Mouse (Mus musculus): ENCODE data around the gene Reg3a. TPM values are rescaled to one million over a fixed set of nuclear protein-coding genes. Genes with fewer than 3 reads are reported as not detected.
"Not testable (repeated sequence)": the region's sequence is repeated elsewhere in the genome, so short reads cannot be mapped to it uniquely, and the experiment has no call there.

The Reg3a gene
- polyA plus RNA-seq (2012; rRNA removed): not detected in 2 replicates

DNA sequence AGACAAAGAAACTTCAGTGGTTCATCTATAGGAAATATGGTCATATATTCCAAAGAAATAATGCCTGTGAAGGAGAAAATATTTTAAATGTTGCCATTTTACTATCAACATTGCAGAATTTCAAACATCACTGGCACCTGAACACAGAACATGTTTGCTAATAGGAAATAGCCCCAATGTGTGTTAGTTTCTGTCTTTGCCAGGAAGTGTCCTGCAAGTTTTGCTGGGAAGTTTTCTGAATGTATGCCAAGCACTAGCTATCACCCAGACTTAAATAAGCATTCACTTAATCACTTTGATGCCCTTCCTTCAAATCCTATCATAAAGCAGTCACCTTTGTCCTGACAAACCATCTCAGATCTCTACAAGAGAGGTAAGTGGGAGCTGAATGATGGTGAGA lies at the start of gene Reg3a:
Gene Reg3a, plus strand, starts transcription at position 301 of the 400 bp plus-strand sequence.
- no peak for DNase-seq (ENCODE audit: low spot score)

DNA sequence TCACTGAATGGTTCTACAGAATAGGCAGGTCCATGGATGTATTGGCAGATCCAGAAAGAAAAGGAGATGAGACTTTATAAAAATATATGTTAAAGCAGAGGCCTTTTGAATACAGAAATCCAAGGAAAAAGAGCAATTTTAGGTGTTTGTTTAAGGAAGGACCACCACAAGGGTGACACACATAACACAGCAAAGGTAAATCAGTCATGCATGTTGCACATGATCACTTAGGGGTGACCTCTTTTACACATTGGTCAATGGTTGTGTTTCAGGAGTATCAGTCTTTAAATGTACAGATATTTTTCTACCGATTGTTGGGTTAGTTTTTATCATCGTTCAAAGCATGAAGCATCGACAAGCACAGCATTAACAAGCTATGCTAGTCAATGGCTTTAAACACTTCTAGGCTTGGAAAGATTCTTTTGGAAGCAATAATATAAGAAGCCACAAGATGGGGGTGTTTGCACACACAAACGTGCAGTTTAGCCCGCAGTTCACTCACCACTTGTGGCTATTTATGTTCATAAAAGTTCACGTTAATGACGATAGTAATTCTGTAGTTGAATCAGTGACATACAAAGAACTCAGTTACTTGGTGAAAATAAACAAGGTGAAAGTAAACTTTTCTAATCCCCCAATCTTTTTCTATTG lies 48.5 kb upstream of the Reg3a start:
- DNase-seq (ENCODE audit: low spot score): no peak

DNA sequence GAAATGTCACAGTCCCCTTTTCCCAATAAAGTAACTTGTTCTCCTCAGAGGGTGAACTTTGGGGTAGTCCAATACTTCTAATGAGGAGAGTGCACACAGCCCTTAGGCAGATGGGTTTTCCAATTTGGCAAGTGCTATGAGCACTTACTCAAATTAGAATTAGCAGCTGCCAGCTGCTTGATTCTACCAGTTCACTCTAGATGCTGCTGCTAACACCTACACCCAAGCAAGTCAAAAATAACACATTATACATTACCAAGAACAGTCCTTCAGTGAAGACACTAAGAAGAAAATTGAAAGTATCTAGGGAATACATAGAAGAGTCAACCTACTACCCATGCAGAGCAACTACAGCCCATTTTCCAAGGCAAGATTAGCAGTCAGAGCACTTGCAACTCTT lies 40.2 kb upstream of the Reg3a start:
- DNase-seq (ENCODE audit: low spot score): no peak

DNA sequence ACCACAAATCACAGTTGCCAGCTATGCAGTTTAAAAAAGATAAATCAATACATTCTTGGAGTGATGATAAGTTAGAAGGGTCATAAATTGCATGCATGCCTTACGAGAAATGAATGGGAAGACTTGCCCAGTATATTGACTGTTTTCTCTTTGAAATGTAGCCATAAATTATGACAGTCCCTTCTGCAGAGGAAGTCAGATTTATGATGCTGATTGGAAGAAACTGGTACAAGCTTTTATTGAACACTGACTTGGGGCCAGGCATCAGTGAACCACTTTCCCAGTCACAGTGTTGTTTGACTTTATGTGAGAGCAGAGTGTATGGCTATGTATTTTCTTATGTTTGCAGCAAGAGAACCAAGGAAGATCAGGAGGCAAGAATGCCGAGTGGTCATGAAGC lies 38.8 kb upstream of the Reg3a start:
- no peak for DNase-seq (ENCODE audit: low spot score)

DNA sequence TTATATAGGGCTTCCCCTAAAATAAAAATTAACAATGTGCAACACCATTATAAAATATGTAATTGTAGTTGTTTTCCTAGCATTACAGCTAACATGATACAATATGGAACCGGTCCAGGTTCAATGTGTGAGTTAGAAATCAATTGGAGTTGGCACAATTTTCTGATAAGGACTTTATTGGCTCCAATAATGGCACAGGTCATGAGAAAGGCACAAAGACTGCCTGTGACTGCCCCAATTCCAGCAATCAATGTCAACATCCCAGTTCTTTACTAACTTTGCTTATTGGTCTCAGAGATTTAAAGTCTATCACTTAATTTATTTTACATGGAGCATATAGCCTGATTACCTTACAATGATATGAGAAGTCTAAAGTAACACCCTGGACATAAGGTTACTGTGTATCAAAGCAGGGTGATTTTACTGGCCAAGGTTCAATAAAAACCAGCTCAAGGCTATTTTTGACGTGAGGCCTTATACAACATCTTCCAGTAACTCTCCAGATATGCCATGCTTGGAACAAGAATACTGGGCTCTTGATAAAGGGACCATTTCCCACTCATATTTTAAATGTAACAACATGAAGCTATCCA lies 18.4 kb upstream of the Reg3a start:
- DNase-seq (ENCODE audit: low spot score): no peak

DNA sequence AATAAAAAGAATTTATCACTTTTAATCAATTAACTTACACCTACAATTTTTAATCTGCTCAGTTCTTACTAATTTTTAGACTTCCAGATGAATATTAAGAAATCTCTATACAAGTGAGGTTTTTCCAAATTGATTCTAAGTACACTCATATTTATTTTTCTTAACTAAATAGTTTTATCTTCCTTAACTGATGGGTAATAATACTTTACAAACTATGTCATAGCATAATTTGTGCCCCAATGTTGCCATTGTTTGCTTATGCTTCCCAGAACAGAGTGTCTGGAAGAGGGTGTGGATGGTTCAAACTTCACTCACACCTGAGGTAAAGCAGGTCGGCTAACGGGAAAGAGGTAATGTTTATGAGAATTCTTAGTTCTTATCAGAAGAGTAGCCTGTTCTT lies 10.2 kb upstream of the Reg3a start, which contains the start of gene Reg3b:
Gene Reg3b, plus strand, starts transcription at position 301 of the 400 bp plus-strand sequence.
- no peak for DNase-seq (ENCODE audit: low spot score)

DNA sequence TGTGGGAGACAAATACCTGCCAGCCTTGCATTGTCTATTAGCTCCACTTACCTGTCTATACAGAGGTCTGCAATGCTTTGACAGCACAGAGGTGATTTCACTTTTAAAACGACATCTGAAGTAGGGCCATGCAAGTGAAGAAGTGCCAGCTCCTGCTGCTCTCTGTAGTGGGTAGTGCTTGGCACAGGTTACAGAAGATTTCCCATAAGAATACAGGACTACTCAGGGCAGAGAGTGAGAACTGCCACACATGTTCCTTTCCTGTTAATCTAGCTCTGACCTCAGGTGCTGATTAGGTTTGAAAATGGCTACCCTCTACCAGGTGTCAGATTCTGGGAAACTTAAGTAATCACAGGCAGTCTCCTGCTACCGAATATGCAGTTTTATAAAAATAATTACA lies 1.7 kb upstream of the Reg3a start, which contains the start of gene Reg3d:
Gene Reg3d, minus strand, starts transcription at position 101 of the 400 bp plus-strand sequence.
- DNase-seq (ENCODE audit: low spot score): no peak

DNA sequence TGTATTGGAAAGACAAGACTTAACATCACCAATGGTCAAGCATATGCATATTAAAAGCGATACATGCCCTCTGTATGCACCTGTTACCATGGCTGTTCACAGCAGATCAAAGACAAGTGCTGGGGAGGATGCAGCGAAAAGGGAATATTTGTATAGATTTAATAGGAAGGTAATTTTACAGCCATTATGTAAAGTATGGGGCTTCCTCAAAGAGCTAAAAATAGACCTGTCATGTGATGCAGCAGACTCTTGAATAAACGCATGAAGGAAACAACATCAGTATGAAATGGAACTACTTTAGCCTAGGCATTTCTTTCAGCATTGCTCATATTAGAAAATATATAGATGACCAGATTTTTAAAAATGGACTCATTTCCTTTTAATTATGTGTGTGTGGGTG lies 5.1 kb downstream of the Reg3a start:
- no peak for DNase-seq (ENCODE audit: low spot score)

DNA sequence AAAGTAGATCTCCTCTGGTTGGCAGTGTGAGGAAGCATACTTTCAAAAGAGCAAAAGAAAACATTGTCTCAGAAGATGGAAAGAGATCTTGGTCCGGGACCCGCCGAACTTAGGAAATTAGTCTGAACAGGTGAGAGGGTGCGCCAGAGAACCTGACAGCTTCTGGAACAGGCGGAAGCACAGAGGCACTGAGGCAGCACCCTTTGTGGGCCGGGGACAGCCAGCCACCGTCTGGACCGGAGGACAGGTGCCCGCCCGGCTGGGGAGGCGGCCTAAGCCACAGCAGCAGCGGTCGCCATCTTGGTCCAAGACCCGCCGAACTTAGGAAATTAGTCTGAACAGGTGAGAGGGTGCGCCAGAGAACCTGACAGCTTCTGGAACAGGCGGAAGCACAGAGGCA lies 14.8 kb downstream of the Reg3a start, which contains the start of gene Reg2:
Gene Reg2, plus strand, starts transcription at position 301 of the 400 bp plus-strand sequence.
- not testable (repeated sequence) for DNase-seq (ENCODE audit: low spot score)

DNA sequence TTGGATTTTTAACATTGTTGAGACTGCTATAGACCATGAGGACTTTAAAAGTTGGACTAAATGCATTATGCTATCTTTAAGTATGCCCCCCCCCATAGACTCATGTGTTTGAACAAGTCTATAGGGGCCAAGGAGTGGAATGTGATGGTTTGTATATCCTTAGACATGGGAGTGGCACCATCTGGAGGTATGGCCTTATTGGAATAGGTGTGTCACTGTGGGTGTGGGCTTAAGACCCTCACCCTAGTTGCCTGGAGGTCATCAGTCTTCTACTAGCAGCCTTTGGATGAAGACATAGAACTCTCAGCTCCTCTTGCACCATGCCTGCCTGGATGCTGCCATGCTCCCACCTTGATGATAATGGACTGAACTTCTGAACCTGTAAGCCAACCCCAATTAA lies 41.9 kb downstream of the Reg3a start, which contains the start of gene Reg1:
Gene Reg1, plus strand, starts transcription at position 301 of the 400 bp plus-strand sequence.
- not testable (repeated sequence) for DNase-seq (ENCODE audit: low spot score)

DNA sequence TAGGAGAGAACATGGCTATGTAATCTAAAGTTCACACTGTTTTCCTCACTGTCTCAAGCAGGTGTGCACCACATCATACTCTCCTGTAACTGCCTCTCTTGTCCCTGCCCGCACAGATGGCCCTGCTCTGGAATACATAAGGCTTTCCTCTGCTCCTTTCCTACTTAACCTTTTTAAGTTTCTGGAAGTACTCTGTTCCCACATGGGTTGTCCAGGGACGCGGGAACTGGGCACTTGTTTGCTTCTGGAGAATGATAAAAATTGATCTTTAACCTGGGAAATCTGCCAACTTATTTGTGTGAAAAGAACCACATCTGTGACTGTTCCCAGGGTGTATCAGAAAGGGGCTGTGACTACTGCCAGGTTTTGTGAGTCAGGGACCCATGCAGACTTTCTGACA lies 45.0 kb downstream of the Reg3a start:
- no peak for DNase-seq (ENCODE audit: low spot score)

Other genes with a start within 250 kb of the Reg3a start
- gene Reg3b, start 10.1 kb upstream of the Reg3a start, polyA plus RNA-seq (2012; rRNA removed): 0.37 and 0.41 TPM in 2 replicates
- not detected in 2 replicates for gene Reg3d, start 1.8 kb upstream of the Reg3a start, polyA plus RNA-seq (2012; rRNA removed)
- gene Reg2, start 14.9 kb downstream of the Reg3a start, polyA plus RNA-seq (2012; rRNA removed): not detected in 2 replicates
- gene Reg1, start 42.0 kb downstream of the Reg3a start, polyA plus RNA-seq (2012; rRNA removed): not detected in 2 replicates
- gene Reg3g, start 88.2 kb downstream of the Reg3a start, polyA plus RNA-seq (2012; rRNA removed): 2.6 and 3.2 TPM in 2 replicates